Mouse (Mus musculus): ENCODE results near the gene Hyal1. TPM values are rescaled to one million over a fixed set of nuclear protein-coding genes. Genes with fewer than 3 reads are reported as not detected.

The Hyal1 gene
- total RNA-seq, 2 experiments from 2014 or later: 6.0 to 8.5 TPM

- no peak for TF ChIP-seq CTCF (IDR thresholded peaks at IDR 0.05)
- Histone ChIP-seq H3K27ac (no peak overlapping the region), H3K4me3 (no peak overlapping the region)
- intact Hi-C loops (cut with DNase I): no loop called here
- DNase-seq (ENCODE audit: extremely low spot score in 1 of 2, low spot score in 2 of 2): no peak
Measured at GRCm38 (mm10) chr9:107590058-107590772, 13.5 kb downstream of the Hyal1 start.

GRCm38 (mm10) chr9:107590773-107591060 is 14.0 kb downstream of the Hyal1 start:
- Histone ChIP-seq H3K27ac (no peak overlapping the region), H3K4me3 (no peak overlapping the region)
- DNase-seq (ENCODE audit: extremely low spot score in 1 of 2, low spot score in 2 of 2): no peak
- intact Hi-C loops (cut with DNase I): no loop called here
- TF ChIP-seq CTCF (IDR thresholded peaks at IDR 0.05): no peak

- intact Hi-C loops (cut with DNase I): no loop called here
- no peak for DNase-seq (ENCODE audit: extremely low spot score in 1 of 2, low spot score in 2 of 2)
- no peak for TF ChIP-seq CTCF (IDR thresholded peaks at IDR 0.05)
- Histone ChIP-seq H3K27ac (no peak overlapping the region), H3K4me3 (no peak overlapping the region)
Measured at GRCm38 (mm10) chr9:107593101-107593976, 16.6 kb downstream of the Hyal1 start.

GRCm38 (mm10) chr9:107594281-107595062 is 17.7 kb downstream of the Hyal1 start:
- intact Hi-C loops (cut with DNase I): no loop called here
- no peak overlapping the region for H3K4me3 ChIP-seq

GRCm38 (mm10) chr9:107596619-107597569 is 20.2 kb downstream of the Hyal1 start:
- no peak for TF ChIP-seq CTCF (IDR thresholded peaks at IDR 0.05)
- intact Hi-C loops (cut with DNase I): no loop called here
- DNase-seq (ENCODE audit: extremely low spot score in 1 of 2, low spot score in 2 of 2): no peak
- Histone ChIP-seq H3K27ac (no peak overlapping the region), H3K4me3 (no peak overlapping the region)

More at GRCm38 (mm10) chr9:107594281-107595062, 17.7 kb downstream of the Hyal1 start:
- no peak overlapping the region for H3K27ac ChIP-seq
- no peak for TF ChIP-seq CTCF (IDR thresholded peaks at IDR 0.05)
- no peak for DNase-seq (ENCODE audit: extremely low spot score in 1 of 2, low spot score in 2 of 2)

- TF ChIP-seq CTCF (IDR thresholded peaks at IDR 0.05): no peak
- DNase-seq (ENCODE audit: extremely low spot score in 1 of 2, low spot score in 2 of 2): no peak
- intact Hi-C loops (cut with DNase I): no loop called here
- H3K27ac ChIP-seq: no peak overlapping the region
- no peak overlapping the region for H3K4me3 ChIP-seq
Measured at GRCm38 (mm10) chr9:107598385-107598784, 21.7 kb downstream of the Hyal1 start.

GRCm38 (mm10) chr9:107599433-107599832 is 22.7 kb downstream of the Hyal1 start:
- DNase-seq (ENCODE audit: extremely low spot score in 1 of 2, low spot score in 2 of 2): no peak
- Histone ChIP-seq H3K4me3 (no peak overlapping the region), H3K27ac (no peak overlapping the region)
- no peak for TF ChIP-seq CTCF (IDR thresholded peaks at IDR 0.05)
- intact Hi-C loops (cut with DNase I): no loop called here

GRCm38 (mm10) chr9:107599842-107600241 is 23.1 kb downstream of the Hyal1 start:
- no peak for TF ChIP-seq CTCF (IDR thresholded peaks at IDR 0.05)
- Histone ChIP-seq H3K4me3 (no peak overlapping the region), H3K27ac (no peak overlapping the region)
- intact Hi-C loops (cut with DNase I): no loop called here
- DNase-seq (ENCODE audit: extremely low spot score in 1 of 2, low spot score in 2 of 2): no peak

- DNase-seq (ENCODE audit: extremely low spot score in 1 of 2, low spot score in 2 of 2): no peak
- Histone ChIP-seq H3K27ac (no peak overlapping the region), H3K4me3 (no peak overlapping the region)
- intact Hi-C loops (cut with DNase I): no loop called here
- peak; percentile 30 for TF ChIP-seq CTCF (IDR thresholded peaks at IDR 0.05)
Measured at GRCm38 (mm10) chr9:107600745-107601144, 24.0 kb downstream of the Hyal1 start.

GRCm38 (mm10) chr9:107601275-107601674 is 24.5 kb downstream of the Hyal1 start:
- DNase-seq (ENCODE audit: extremely low spot score in 1 of 2, low spot score in 2 of 2): no peak
- no peak for TF ChIP-seq CTCF (IDR thresholded peaks at IDR 0.05)
- Histone ChIP-seq H3K4me3 (no peak overlapping the region), H3K27ac (no peak overlapping the region)
- intact Hi-C loops (cut with DNase I): no loop called here

Data from left cerebral cortex, adult 2 months (tissue).